Mouse (Mus musculus) lung, postnatal 36 days (tissue): Measurements from ENCODE around the gene Eid1.

ENCODE experiments used
- DNase-seq: peaks from one replicate; pipeline ENCODE4 v3.0.0; 2022; ENCODE audit warnings: mixed read lengths

The Eid1 gene

GRCm38 (mm10) chr2:125672957-125673631 is at the start of gene Eid1:
Eid1 (plus strand) TSS chr2:125673095.
- peak; percentile 84 for DNase-seq

DNA sequence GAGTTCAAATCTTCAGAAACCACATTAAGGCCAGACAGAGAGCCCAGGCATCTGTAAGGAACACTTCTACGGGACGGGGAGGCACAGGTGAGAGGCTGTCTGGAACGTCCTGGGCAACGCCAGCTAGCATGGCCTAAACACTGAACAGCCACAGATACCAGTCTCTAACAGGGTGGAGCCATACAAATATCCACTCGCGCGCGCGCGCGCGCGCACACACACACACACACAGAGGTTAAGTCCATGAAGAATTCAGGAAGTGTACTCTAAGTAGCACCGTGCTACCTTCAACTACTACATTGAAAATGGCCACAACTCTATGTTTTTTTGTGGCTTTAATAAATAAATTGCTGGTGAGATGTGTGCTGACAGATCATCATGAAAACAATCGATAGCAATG is 49.7 kb upstream of the Eid1 start:
- no peak for DNase-seq

- no peak for DNase-seq
Observed at GRCm38 (mm10) chr2:125624127-125624685, 48.7 kb upstream of the Eid1 start.

DNA sequence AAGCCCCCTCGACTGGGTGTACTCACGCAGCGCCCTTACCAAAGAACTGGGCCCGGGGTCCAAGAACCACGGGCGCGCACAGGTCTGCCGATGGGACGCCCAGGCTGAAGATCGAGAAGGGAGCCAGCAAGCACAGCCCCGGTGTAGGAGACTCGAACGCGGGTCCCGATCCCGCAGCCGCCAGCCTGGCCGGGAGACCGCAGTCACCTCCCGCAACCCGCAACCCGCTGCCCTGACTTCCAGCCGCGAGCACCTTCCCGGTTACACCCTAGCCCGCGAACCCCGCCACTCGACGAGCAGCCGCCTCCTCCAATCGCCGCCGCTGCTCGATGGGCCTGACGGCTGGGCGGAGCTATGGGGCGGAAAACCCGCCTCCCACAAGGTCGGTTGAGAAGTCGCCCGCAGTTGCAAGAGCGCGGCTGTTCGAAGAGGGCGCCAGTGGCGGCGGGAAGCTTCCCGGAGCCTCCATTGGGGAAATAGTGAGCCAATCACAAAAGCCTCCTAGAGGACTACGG is 48.0 kb upstream of the Eid1 start, which contains the start of gene Cep152:
Gene Cep152 (minus strand): TSS at position 277 of the 515 bp plus-strand sequence.
- peak; percentile 99 for DNase-seq

GRCm38 (mm10) chr2:125626536-125626935 is 46.4 kb upstream of the Eid1 start:
- DNase-seq, result no peak

GRCm38 (mm10) chr2:125628487-125628886 is 44.4 kb upstream of the Eid1 start:
- no peak for DNase-seq

DNA sequence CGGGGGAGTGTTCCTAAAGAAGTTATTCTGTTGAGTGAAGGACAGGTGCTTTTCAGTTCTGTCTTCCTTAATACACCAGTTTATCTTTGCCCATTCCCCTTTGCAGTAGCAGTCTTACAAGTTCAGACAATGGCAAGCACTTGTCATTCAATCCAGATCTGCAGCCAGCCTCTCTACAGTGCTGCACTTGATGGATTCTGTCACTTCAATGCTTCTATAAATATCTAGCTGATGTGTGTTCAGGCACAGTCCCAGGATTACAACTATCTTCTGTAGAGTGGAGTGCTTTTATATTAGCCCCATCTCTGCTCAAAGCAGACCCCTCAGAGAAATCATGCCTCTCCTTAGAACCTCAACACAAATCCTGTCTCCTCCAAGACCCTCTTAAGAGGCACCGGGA is 42.9 kb upstream of the Eid1 start:
- no peak for DNase-seq

GRCm38 (mm10) chr2:125637331-125637730 is 35.6 kb upstream of the Eid1 start:
- no peak for DNase-seq

- no peak for DNase-seq
Observed at GRCm38 (mm10) chr2:125644912-125645311, 28.0 kb upstream of the Eid1 start.

- DNase-seq, result no peak
Observed at GRCm38 (mm10) chr2:125650038-125650437, 22.9 kb upstream of the Eid1 start.

DNA sequence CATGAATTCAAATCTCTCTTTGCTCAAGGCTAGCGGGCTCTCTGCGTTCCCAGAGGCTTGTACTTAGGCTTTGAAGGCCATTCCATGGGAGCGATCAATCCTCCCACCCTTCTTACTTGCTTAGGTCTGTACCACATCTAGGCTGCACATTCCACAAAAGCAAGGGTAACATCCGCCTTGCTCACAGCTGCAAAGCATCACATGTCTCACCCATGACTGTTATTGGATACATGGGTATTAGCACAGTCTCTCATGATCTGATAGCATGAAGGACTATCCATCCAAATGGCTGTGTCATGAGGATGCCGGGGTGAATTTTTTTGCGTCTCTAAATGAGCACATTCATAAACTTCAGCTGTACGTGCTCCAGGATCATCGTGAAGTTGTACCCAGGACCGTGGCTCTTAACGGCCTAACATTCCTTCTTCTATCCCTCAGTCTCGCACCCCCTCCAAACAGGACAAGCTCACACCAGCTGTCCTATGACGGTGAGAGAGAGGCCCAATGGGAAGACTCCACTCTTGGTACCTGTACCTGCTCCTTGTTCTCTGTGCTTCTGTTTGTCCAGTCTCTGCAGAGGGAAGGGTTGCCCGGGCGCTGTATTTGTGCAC is 22.0 kb upstream of the Eid1 start:
- peak; percentile 24 for DNase-seq

GRCm38 (mm10) chr2:125651563-125651962 is 21.3 kb upstream of the Eid1 start:
- no peak for DNase-seq

DNA sequence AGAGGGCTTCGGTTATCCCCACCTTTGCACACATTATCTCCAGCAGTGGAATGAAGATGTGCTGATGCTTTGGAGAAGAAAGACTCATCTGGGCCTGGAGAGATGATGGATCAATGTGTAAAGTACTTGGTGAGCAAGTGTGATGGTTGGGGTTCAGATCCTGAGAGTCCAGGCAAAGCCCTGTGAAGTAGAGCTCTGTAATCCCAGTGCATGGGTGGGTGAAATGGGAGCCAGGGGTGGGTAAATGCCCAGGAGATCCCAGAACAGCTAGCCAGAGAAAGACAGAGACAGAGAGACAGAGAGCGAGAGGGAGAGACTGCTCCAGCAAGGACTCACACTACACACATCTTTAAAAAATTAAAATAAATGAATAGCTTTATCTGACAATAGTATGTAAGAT is 19.6 kb upstream of the Eid1 start:
- no peak for DNase-seq

DNA sequence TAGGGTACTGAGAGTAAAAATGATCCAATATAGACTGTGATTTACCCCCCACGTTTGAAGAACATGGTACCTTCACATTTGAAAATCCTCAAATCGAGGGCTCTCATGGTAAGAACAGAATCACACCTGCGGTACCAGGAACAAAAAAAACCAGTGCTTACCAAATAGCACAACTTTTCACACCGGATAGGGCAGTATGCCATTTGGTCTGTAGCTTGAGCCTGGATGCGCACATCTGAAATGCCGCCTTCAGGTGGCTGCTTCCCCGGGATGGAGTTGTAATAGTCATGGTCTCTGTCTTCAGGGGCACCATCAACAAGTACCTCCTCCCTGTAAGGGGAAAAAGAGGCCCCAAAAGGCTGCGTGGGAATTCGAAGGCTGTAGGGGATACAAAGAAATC is 17.5 kb upstream of the Eid1 start:
- no peak for DNase-seq

DNA sequence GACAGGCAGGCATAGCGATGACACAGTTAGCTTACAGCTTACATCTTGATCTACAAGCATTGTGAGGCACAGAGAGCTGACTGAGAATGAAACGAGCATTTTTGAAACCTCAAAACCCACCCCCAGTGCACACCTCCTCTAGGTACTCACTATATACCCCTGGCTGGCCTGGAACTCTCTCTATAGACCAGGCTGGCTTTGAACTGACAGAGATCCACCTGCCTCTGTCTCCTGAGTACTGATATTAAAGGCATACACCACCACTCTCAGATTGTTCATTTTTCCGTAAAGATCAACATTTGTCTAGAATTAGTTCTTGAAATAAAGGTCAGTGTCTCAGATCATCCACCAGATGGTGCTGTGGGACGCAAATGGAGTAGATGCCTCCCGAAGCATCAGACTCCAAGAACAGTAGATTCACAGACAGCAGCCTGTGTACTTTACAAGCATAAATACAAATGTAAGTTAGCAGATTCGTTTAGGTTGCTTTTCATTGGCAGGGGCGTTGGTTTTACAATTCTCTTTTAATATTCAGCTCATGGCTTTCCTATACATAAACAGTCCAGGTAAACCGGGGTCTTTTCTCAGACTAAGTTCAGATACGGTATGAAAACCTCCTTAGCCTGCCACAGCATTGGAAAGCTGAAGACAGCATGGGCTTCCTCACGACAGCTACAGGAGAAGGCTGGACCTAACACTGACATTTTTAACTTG is 12.9 kb upstream of the Eid1 start:
- DNase-seq, result peak; percentile 76

DNA sequence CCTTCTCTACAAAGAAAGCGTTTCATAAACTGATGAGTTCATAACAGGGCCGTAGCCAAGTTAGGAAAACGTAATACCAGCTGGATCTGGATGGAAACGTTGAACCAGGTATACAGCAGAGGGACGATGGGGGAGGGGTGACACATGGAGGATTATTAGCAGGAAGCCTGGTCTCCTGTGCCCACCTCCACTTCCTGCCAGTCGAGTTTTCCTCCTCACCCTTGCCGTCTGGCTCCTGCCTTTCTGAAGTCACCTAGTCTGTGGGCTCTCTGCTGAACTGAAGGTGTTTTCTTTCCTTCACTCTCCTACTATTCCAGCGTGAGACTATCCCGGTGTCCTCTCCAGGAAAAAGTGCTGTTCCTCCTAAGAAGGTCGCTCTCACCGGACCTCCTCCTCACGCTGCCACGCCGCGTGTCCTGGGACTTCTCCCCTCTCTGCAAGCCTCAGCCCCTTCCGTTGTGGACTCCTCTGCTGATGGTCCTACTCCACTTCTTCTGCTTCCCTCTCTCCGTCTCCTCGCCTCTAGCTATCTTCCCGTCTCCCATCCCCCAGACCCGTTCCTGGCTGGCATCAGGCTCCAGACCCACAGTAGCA is 12.3 kb upstream of the Eid1 start:
- no peak for DNase-seq

DNA sequence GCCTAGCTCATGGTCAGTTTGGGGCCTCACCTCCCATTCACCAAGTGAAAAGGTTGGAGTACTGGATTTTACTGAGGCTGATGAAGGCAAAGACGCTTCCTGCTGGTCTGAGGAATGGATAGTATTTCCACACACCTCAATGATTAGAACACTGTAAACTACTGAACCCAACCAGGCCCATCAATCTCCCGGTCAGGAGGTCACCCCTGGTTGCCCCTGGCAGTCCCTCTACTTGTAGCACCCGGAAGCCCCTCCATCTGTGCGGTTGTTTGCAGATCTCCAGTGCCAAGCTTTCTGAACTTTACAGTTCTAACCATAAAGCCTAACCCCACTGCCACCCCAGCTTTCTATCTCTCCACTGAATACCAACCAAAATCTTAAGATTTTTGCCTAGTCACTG is 11.7 kb upstream of the Eid1 start:
- no peak for DNase-seq

GRCm38 (mm10) chr2:125662517-125662916 is 10.4 kb upstream of the Eid1 start:
- no peak for DNase-seq

DNA sequence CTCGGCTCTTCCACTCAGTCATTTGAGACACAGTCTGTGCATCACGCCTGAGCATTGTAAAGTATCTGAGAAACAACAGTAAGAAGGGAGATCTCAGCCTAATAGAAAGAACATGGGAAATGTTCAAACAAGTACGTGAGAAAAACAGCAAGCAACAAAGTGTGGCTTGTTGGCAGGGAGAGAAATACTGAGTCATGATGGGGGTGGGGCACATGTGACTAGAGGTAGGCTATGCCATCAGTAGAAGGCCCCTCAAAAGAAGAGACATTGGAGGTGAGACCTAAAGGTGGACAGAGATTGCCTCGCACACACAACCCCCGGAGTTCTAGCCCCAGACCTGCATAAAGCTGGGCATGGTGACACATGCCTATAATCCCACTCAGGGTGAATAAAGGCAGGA is 7.7 kb upstream of the Eid1 start:
- no peak for DNase-seq

GRCm38 (mm10) chr2:125665909-125666308 is 7.0 kb upstream of the Eid1 start:
- no peak for DNase-seq

DNA sequence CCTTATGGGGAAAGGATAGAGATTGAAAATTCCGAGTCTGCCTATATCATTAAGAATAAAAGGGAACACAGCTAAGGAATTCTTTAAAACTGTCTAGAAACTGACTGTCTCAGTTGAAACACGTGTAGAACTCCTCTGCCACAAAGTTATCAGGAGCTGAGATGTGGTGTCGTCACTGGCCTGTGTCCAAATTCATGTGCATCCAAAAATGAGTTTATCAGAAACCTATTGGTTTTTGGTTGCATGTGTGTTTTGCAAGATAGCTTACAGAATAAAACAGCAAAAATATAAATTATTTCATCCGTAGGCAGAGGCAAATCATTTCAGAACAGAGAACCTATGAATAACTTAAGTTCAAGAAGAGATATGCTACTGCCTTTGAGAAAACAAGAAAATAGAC is 6.2 kb upstream of the Eid1 start:
- no peak for DNase-seq

GRCm38 (mm10) chr2:125667184-125667583 is 5.7 kb upstream of the Eid1 start:
- DNase-seq, result peak; percentile 48

DNA sequence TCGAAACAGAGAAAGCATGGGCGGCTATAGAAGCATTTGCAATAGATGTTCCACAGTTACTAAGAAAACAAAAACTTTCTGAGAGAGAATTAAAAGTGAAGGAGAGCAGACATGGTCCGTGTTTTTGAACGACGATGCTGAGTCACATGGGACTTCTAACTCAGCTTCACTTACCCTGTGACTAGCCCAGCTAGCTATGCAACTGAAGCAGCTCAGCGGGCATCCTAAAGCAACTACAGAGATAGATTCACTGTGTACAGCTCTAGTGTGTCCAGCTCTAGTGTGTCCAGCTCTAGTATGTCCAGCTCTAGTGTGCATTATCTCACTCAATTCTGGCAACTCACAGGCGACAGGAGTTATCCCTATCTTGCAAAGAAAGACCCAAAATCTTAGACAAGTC is 5.2 kb upstream of the Eid1 start:
- DNase-seq, result no peak
